Mouse (Mus musculus) bone marrow, adult 2 months (tissue): ENCODE data around the gene Spns2.

ENCODE experiments used
- CTCF ChIP-seq: fragments of 200-500 bp; IDR thresholded peaks from 2 replicates; pipeline ENCODE4 v1.5.1; 2011; ENCODE audit warnings: low read length, control low read depth; ENCODE audit not compliant: control insufficient read depth, insufficient read depth
- POLR2A ChIP-seq: fragments of 200-500 bp; IDR thresholded peaks from 2 replicates; pipeline ENCODE4 v1.6.1; 2011; ENCODE audit warnings: low read depth, mild to moderate bottlenecking, control low read depth, low read length, borderline replicate concordance; ENCODE audit not compliant: control insufficient read depth

DNA sequence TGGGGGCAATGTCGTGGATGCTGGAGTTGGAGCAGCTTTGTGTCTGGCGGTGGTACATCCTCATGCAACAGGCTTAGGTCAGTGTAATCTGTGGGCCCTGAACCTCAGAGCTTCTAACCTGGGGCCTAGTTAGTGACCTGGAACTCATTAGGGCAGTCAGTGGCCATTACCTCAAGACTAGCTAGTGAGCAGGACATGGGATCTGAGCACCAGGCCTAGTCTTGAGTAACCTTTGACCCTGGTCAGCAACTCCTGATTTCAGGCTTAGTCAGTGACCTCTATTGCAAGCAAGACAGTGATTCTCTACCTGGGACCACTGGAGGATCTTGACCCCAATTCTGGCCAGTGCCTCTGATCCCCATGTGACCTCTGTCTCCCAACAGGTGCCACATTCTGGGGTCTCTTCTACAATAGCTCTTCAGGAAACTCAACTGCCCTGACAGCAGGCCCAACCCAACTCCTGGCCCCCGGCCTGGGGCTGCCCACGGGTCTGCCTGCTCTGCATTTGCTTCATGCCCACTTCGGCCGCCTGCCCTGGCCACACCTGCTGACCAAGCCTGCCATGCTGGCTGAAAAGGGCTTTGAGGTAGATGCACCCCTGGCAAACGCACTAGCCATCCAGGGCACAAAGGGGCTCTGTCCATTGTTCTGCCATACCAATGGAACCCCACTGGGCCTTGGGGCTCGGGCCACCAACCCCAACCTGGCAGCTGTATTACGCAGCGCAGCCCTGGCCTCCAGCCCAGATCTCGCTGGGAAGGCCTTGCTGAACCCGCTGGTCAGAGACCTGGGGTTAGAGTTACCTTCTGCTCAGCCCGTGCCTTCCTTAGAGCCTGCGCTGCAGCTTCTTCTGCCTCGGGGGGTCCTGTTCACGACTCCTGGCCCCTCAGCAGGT is 52.7 kb downstream of the Spns2 start:
- TF ChIP-seq POLR2A: no peak
- no peak for TF ChIP-seq CTCF
